Mouse (Mus musculus): Measurements from ENCODE around the gene Uqcc3. TPM values are rescaled to one million over a fixed set of nuclear protein-coding genes. Genes with fewer than 3 reads are reported as not detected.

Uqcc3 gene
- polyA plus RNA-seq, 1 experiment from 2014 or later = 37.8 TPM

Small RNA genes within 50 kb of the gene (microRNA-seq; reads per million reads assigned to microRNA genes)
- gene Mir5136 = not detected

Other genes with a start within 250 kb of the Uqcc3 start
- gene Chrm1, start 217.1 kb downstream of the Uqcc3 start, polyA plus RNA-seq (2015; fragmentation: Nextera tagmentation; extraction: Ambion mirVana) = not detected in 2 replicates
- gene Slc3a2, start 157.6 kb downstream of the Uqcc3 start, polyA plus RNA-seq (2015; fragmentation: Nextera tagmentation; extraction: Ambion mirVana) = 118 and 128 TPM in 2 replicates
- gene Wdr74, start 145.1 kb downstream of the Uqcc3 start, polyA plus RNA-seq (2015; fragmentation: Nextera tagmentation; extraction: Ambion mirVana) = 80.8 and 81.6 TPM in 2 replicates
- gene 1700092M07Rik, start 140.2 kb downstream of the Uqcc3 start, polyA plus RNA-seq (2015; fragmentation: Nextera tagmentation; extraction: Ambion mirVana) = 0.81 and 1.3 TPM in 2 replicates
- gene Stx5a, start 139.5 kb downstream of the Uqcc3 start, polyA plus RNA-seq (2015; fragmentation: Nextera tagmentation; extraction: Ambion mirVana) = 48.2 and 51.9 TPM in 2 replicates
- 93.3 and 104 TPM in 2 replicates for gene Nxf1, start 123.8 kb downstream of the Uqcc3 start, polyA plus RNA-seq (2015; fragmentation: Nextera tagmentation; extraction: Ambion mirVana)
- gene Tmem223, start 109.9 kb downstream of the Uqcc3 start, polyA plus RNA-seq (2015; fragmentation: Nextera tagmentation; extraction: Ambion mirVana) = 66.1 and 74.2 TPM in 2 replicates
- gene Tmem179b, start 106.5 kb downstream of the Uqcc3 start, polyA plus RNA-seq (2015; fragmentation: Nextera tagmentation; extraction: Ambion mirVana) = 93.6 and 97.1 TPM in 2 replicates
- gene Taf6l, start 94.5 kb downstream of the Uqcc3 start, polyA plus RNA-seq (2015; fragmentation: Nextera tagmentation; extraction: Ambion mirVana) = 16.6 and 17.2 TPM in 2 replicates
- gene Polr2g, start 82.3 kb downstream of the Uqcc3 start, polyA plus RNA-seq (2015; fragmentation: Nextera tagmentation; extraction: Ambion mirVana) = 105 and 110 TPM in 2 replicates
- 1.5 TPM in 2 replicates for gene Zbtb3, start 78.4 kb downstream of the Uqcc3 start, polyA plus RNA-seq (2015; fragmentation: Nextera tagmentation; extraction: Ambion mirVana)
- gene Ttc9c, start 61.6 kb downstream of the Uqcc3 start, polyA plus RNA-seq (2015; fragmentation: Nextera tagmentation; extraction: Ambion mirVana) = 25.1 and 27.4 TPM in 2 replicates
- 2.8 and 3.0 TPM in 2 replicates for gene Hnrnpul2, start 60.9 kb downstream of the Uqcc3 start, polyA plus RNA-seq (2015; fragmentation: Nextera tagmentation; extraction: Ambion mirVana)
- not detected in 2 replicates for gene AC129217.1, start 51.1 kb downstream of the Uqcc3 start, polyA plus RNA-seq (2015; fragmentation: Nextera tagmentation; extraction: Ambion mirVana)
- 33.8 and 37.2 TPM in 2 replicates for gene Bscl2, start 43.5 kb downstream of the Uqcc3 start, polyA plus RNA-seq (2015; fragmentation: Nextera tagmentation; extraction: Ambion mirVana)
- gene Gng3, start 41.7 kb downstream of the Uqcc3 start, polyA plus RNA-seq (2015; fragmentation: Nextera tagmentation; extraction: Ambion mirVana) = 0.52 and 0.73 TPM in 2 replicates
- 0.05 and 0.18 TPM in 2 replicates for gene Lrrn4cl, start 30.2 kb downstream of the Uqcc3 start, polyA plus RNA-seq (2015; fragmentation: Nextera tagmentation; extraction: Ambion mirVana)
- 112 and 125 TPM in 2 replicates for gene Ubxn1, start 9.4 kb downstream of the Uqcc3 start, polyA plus RNA-seq (2015; fragmentation: Nextera tagmentation; extraction: Ambion mirVana)
- gene Lbhd1, start 2.8 kb upstream of the Uqcc3 start, polyA plus RNA-seq (2015; fragmentation: Nextera tagmentation; extraction: Ambion mirVana) = 81.2 and 113 TPM in 2 replicates
- not detected in 2 replicates for gene Gm49403, start 3.0 kb upstream of the Uqcc3 start, polyA plus RNA-seq (2015; fragmentation: Nextera tagmentation; extraction: Ambion mirVana)
- 89.5 and 92.3 TPM in 2 replicates for gene 1810009A15Rik, start 7.9 kb upstream of the Uqcc3 start, polyA plus RNA-seq (2015; fragmentation: Nextera tagmentation; extraction: Ambion mirVana)
- not detected in 2 replicates for gene Gm49416, start 8.0 kb upstream of the Uqcc3 start, polyA plus RNA-seq (2015; fragmentation: Nextera tagmentation; extraction: Ambion mirVana)
- gene Ints5, start 12.1 kb upstream of the Uqcc3 start, polyA plus RNA-seq (2015; fragmentation: Nextera tagmentation; extraction: Ambion mirVana) = 26.1 and 26.5 TPM in 2 replicates
- gene Ganab, start 17.1 kb upstream of the Uqcc3 start, polyA plus RNA-seq (2015; fragmentation: Nextera tagmentation; extraction: Ambion mirVana) = 41.4 and 52.7 TPM in 2 replicates
- gene B3gat3, start 39.5 kb upstream of the Uqcc3 start, polyA plus RNA-seq (2015; fragmentation: Nextera tagmentation; extraction: Ambion mirVana) = 20.1 and 22.8 TPM in 2 replicates
- gene Rom1, start 48.4 kb upstream of the Uqcc3 start, polyA plus RNA-seq (2015; fragmentation: Nextera tagmentation; extraction: Ambion mirVana) = 2.7 and 2.8 TPM in 2 replicates
- gene Eml3, start 48.6 kb upstream of the Uqcc3 start, polyA plus RNA-seq (2015; fragmentation: Nextera tagmentation; extraction: Ambion mirVana) = 14.4 and 15.2 TPM in 2 replicates
- gene Mta2, start 61.0 kb upstream of the Uqcc3 start, polyA plus RNA-seq (2015; fragmentation: Nextera tagmentation; extraction: Ambion mirVana) = 99.5 and 114 TPM in 2 replicates
- 18.7 and 20.2 TPM in 2 replicates for gene Tut1, start 72.9 kb upstream of the Uqcc3 start, polyA plus RNA-seq (2015; fragmentation: Nextera tagmentation; extraction: Ambion mirVana)
- gene Eef1g, start 86.1 kb upstream of the Uqcc3 start, polyA plus RNA-seq (2015; fragmentation: Nextera tagmentation; extraction: Ambion mirVana) = 298 and 320 TPM in 2 replicates
- 1.4 and 1.6 TPM in 2 replicates for gene Ahnak, start 108.4 kb upstream of the Uqcc3 start, polyA plus RNA-seq (2015; fragmentation: Nextera tagmentation; extraction: Ambion mirVana)
- not detected in 2 replicates for gene Scgb1a1, start 207.0 kb upstream of the Uqcc3 start, polyA plus RNA-seq (2015; fragmentation: Nextera tagmentation; extraction: Ambion mirVana)

All from liver, embryonic 13.5 days (tissue).